Mouse (Mus musculus): ENCODE measurements at regions not wholly inside any gene's neighbourhood (a gene's known extent, or its start where the extent isn't known, plus 50 kb on each side); places are given as distances from the start of the nearest gene placed in this dataset.

GRCm38 (mm10) chr13:79341494-79341893, 1141.9 kb upstream of the Nr2f1 start:
- TF ChIP-seq CTCF (IDR thresholded peaks at IDR 0.05; ENCODE audit: borderline replicate concordance, insufficient read depth, low read length) (no peak), POLR2A (IDR thresholded peaks at IDR 0.05; ENCODE audit: low read depth, low read length) (no peak)

DNA sequence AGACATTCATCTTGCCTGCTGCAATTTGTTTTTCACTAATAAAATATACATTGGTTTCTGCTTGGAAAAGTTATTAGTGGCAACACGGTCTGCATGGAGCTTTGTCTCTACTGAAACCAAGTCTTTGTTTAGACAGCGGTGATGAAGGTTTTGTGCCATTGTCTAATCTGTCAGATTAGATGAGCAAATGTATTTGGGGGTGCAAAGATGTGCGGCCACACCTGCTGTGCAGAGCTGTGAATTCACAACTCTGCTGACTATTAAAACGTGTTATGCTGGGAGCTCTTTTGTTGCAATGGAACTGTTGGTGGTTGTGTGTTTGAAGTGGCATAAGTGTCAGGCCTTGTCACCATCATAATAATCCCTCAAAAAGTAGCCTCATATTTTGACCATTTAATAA, 1140.9 kb upstream of the Nr2f1 start:
- no peak overlapping the region for H3K27ac ChIP-seq (ENCODE audit: insufficient read depth, low read length)
- TF ChIP-seq CTCF (IDR thresholded peaks at IDR 0.05; ENCODE audit: borderline replicate concordance, insufficient read depth, low read length) (no peak), POLR2A (IDR thresholded peaks at IDR 0.05; ENCODE audit: low read depth, low read length) (no peak)
- no peak overlapping the region for H3K4me3 ChIP-seq (ENCODE audit: insufficient read depth, low read length)
- no peaks in the 10 kb centered on the region for H3K4me1 ChIP-seq (ENCODE audit: control insufficient read depth, insufficient read depth, low read length)

More at GRCm38 (mm10) chr13:79341494-79341893, 1141.9 kb upstream of the Nr2f1 start:
- Histone ChIP-seq H3K4me3 (ENCODE audit: insufficient read depth, low read length) (no peak overlapping the region), H3K27ac (ENCODE audit: insufficient read depth, low read length) (no peak overlapping the region), H3K4me1 (ENCODE audit: control insufficient read depth, insufficient read depth, low read length) (no peaks in the 10 kb centered on the region)

GRCm38 (mm10) chr13:79339793-79340192, 1140.2 kb upstream of the Nr2f1 start:
- no peak for TF ChIP-seq POLR2A (IDR thresholded peaks at IDR 0.05; ENCODE audit: low read depth, low read length)
- no peak for TF ChIP-seq CTCF (IDR thresholded peaks at IDR 0.05; ENCODE audit: borderline replicate concordance, insufficient read depth, low read length)

DNA sequence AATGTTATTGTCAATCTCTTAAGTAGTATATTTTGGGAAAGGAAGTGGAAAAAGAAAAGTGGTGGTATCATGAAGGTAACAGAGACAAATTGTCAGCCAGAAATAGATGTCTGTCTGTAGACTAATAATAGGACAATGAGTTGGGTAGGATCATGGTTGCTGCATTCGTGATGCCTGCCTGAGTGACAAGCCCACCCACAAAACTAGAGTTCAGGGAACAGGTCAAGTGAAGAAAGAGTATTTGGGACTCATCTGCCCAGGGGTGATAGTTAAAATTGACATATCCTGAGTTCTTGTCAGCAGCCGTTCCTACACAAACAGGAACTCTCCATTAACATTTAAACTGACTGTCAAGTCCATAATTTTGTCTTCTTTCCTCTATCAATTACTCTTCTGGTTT, 1120.6 kb upstream of the Nr2f1 start:
- Histone ChIP-seq H3K4me1 (ENCODE audit: control insufficient read depth, insufficient read depth, low read length) (no peaks in the 10 kb centered on the region), H3K4me3 (ENCODE audit: insufficient read depth, low read length) (no peak overlapping the region), H3K27ac (ENCODE audit: insufficient read depth, low read length) (no peak overlapping the region)
- no peak for TF ChIP-seq CTCF (IDR thresholded peaks at IDR 0.05; ENCODE audit: borderline replicate concordance, insufficient read depth, low read length)
- TF ChIP-seq POLR2A (IDR thresholded peaks at IDR 0.05; ENCODE audit: low read depth, low read length): no peak

More at GRCm38 (mm10) chr13:79339793-79340192, 1140.2 kb upstream of the Nr2f1 start:
- Histone ChIP-seq H3K4me1 (ENCODE audit: control insufficient read depth, insufficient read depth, low read length) (no peaks in the 10 kb centered on the region), H3K4me3 (ENCODE audit: insufficient read depth, low read length) (no peak overlapping the region), H3K27ac (ENCODE audit: insufficient read depth, low read length) (no peak overlapping the region)

DNA sequence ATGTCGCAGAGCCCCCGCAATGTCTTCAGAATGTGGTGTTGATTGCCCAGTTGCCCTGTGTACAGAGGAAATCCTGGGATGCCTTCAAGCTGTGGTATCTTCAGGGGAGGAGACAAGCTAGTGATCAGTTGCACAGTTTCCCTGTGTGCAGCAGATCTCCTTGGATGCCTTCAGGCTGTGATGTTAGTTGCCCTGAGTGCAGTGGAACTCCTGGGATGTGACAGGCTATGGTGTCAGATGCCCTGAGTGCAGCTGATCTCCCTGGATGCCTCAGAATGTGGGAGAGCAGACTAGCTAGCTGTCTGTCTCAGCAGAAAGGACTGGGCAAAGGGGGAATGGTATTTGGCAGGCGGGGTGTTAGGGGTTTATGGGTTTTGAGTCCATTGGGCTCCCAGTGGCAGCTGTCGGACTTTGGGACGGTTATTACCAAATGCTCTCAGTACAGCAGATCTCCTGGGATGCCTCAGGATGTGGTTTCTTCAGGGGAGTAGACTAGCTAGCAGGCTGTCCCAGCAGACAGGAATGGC, 1110.1 kb upstream of the Nr2f1 start:
- H3K27ac ChIP-seq (ENCODE audit: insufficient read depth, low read length): no peak overlapping the region
- TF ChIP-seq POLR2A (IDR thresholded peaks at IDR 0.05; ENCODE audit: low read depth, low read length) (no peak), CTCF (IDR thresholded peaks at IDR 0.05; ENCODE audit: borderline replicate concordance, insufficient read depth, low read length) (no peak)
- no peaks in the 10 kb centered on the region for H3K4me1 ChIP-seq (ENCODE audit: control insufficient read depth, insufficient read depth, low read length)
- no peak overlapping the region for H3K4me3 ChIP-seq (ENCODE audit: insufficient read depth, low read length)

GRCm38 (mm10) chr13:79297225-79297710, 1097.7 kb upstream of the Nr2f1 start:
- TF ChIP-seq CTCF (IDR thresholded peaks at IDR 0.05; ENCODE audit: borderline replicate concordance, insufficient read depth, low read length): no peak
- TF ChIP-seq POLR2A (IDR thresholded peaks at IDR 0.05; ENCODE audit: low read depth, low read length): no peak

GRCm38 (mm10) chr13:79288022-79288421, 1088.5 kb upstream of the Nr2f1 start:
- no peaks in the 10 kb centered on the region for H3K4me1 ChIP-seq (ENCODE audit: control insufficient read depth, insufficient read depth, low read length)
- TF ChIP-seq CTCF (IDR thresholded peaks at IDR 0.05; ENCODE audit: borderline replicate concordance, insufficient read depth, low read length): no peak
- TF ChIP-seq POLR2A (IDR thresholded peaks at IDR 0.05; ENCODE audit: low read depth, low read length): no peak
- H3K4me3 ChIP-seq (ENCODE audit: insufficient read depth, low read length): no peak overlapping the region
- H3K27ac ChIP-seq (ENCODE audit: insufficient read depth, low read length): no peak overlapping the region

More at GRCm38 (mm10) chr13:79297225-79297710, 1097.7 kb upstream of the Nr2f1 start:
- H3K4me1 ChIP-seq (ENCODE audit: control insufficient read depth, insufficient read depth, low read length): no peaks in the 10 kb centered on the region
- H3K27ac ChIP-seq (ENCODE audit: insufficient read depth, low read length): no peak overlapping the region
- H3K4me3 ChIP-seq (ENCODE audit: insufficient read depth, low read length): no peak overlapping the region

DNA sequence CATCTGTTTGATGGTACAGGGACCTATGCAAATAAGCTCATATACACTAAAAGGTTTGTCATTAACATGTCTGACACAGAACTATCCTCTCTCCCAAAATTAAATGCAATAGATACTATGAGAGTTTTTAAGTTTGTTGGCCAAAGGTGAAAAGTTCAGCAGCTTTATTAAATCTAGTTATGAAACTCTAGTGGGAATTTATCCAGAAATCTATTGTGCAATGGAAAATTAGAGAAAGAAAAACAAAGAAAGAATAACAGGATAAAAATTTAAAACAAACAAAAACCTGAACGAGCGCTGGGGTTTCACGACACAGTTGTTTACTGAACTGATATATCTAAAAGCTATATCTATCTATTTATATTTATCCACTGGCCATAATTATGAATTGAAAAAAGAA, 1086.6 kb upstream of the Nr2f1 start:
- no peak overlapping the region for H3K27ac ChIP-seq (ENCODE audit: insufficient read depth, low read length)
- no peak overlapping the region for H3K4me3 ChIP-seq (ENCODE audit: insufficient read depth, low read length)
- H3K4me1 ChIP-seq (ENCODE audit: control insufficient read depth, insufficient read depth, low read length): no peaks in the 10 kb centered on the region
- no peak for TF ChIP-seq CTCF (IDR thresholded peaks at IDR 0.05; ENCODE audit: borderline replicate concordance, insufficient read depth, low read length)
- no peak for TF ChIP-seq POLR2A (IDR thresholded peaks at IDR 0.05; ENCODE audit: low read depth, low read length)

DNA sequence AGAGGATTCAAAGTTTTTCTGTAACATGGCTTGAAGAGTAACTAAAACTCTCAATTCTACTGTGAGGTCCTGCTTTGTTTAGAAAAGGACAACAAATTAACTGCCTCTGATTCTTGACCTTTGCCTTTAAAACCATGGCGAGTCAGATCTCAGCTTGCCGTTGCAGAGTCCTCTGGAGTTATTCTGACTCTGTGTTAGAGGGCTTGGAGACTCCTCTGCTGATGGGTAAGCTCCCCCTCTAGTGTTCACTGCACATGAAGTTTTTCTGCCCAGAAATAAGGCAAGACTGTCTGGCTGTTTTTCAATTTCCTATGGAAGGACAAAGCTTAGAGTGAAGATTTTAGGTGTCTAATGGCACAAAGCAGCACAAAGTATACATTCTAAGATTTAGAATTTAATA, 1085.9 kb upstream of the Nr2f1 start:
- Histone ChIP-seq H3K27ac (ENCODE audit: insufficient read depth, low read length) (no peak overlapping the region), H3K4me1 (ENCODE audit: control insufficient read depth, insufficient read depth, low read length) (no peaks in the 10 kb centered on the region), H3K4me3 (ENCODE audit: insufficient read depth, low read length) (no peak overlapping the region)
- no peak for TF ChIP-seq POLR2A (IDR thresholded peaks at IDR 0.05; ENCODE audit: low read depth, low read length)
- TF ChIP-seq CTCF (IDR thresholded peaks at IDR 0.05; ENCODE audit: borderline replicate concordance, insufficient read depth, low read length): no peak

DNA sequence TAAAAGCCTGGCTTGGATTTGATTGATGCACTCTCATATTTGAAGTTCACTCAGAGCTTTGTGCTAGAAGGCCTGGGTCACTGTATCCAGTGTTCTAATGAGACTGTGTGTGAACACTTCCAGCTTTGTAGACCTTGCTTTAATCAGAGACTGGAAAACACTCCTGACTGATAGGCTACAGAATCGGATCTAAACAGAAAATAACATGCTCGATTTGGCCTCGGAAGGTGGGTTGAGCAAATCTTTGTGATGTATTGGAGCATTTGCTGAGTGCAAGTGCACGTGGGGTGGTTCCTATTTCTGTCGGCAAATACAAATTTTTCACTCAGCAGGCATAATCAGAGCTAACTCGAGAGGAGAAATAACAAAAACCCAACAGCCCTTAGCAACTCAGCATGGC, 1078.2 kb upstream of the Nr2f1 start:
- TF ChIP-seq POLR2A (IDR thresholded peaks at IDR 0.05; ENCODE audit: low read depth, low read length) (no peak), CTCF (IDR thresholded peaks at IDR 0.05; ENCODE audit: borderline replicate concordance, insufficient read depth, low read length) (no peak)
- Histone ChIP-seq H3K27ac (ENCODE audit: insufficient read depth, low read length) (no peak overlapping the region), H3K4me1 (ENCODE audit: control insufficient read depth, insufficient read depth, low read length) (no peaks in the 10 kb centered on the region), H3K4me3 (ENCODE audit: insufficient read depth, low read length) (no peak overlapping the region)

Data from embryonic fibroblast, embryonic 13.5 days (primary cell).